Comparison of ENCODE assay signal across 18 mouse cellular contexts in genomic region chr13:55826796-55827678, GRCm38 (mm10). TPM values are rescaled to one million over a fixed set of nuclear protein-coding genes. Genes with fewer than 3 reads are reported as not detected.
DNase-seq lines count a peak whose midpoint lies in the region; ATAC-seq and TF ChIP-seq lines count a peak whose summit lies in the region.
"Had no signal": no experiment of that assay in that cellular context is flagged by ENCODE, and none has a peak within 500 bp of the region (broad histone marks: within the 10 kb centered on the region; RNA-seq: fewer than 3 reads in every experiment).

No protein-coding gene starts in this region.

- WGBS in heart, postnatal 0 days: 9% methylated on average over 13 of the region's 13 CpGs
- 4% methylated on average over 13 of the region's 13 CpGs for WGBS in heart, embryonic 11.5 days (ENCODE audit: insufficient replicate concordance)
- WGBS in embryonic facial prominence, embryonic 13.5 days: 8% methylated on average over 13 of the region's 13 CpGs
- 10% methylated on average over 13 of the region's 13 CpGs for WGBS in limb, embryonic 14.5 days

- no peak for ATAC-seq in heart, postnatal 0 days (ENCODE audit: insufficient read depth, low read depth)
- no peak for ATAC-seq in heart, embryonic 11.5 days (replicated peaks; ENCODE audit: insufficient number of reproducible peaks, low FRiP score, low TSS enrichment)
- ATAC-seq in embryonic facial prominence, embryonic 13.5 days (ENCODE audit: insufficient number of reproducible peaks, insufficient read depth, low FRiP score, low TSS enrichment, low read depth): no peak
- no peak for ATAC-seq in limb, embryonic 14.5 days (ENCODE audit: low FRiP score, low read depth)
- ATAC-seq: activated CD4-positive, CD25-positive, alpha-beta regulatory T cell, adult 4 months; forebrain, embryonic 16.5 days; inflammation-experienced regulatory T-cells, adult 6 months had no signal

- TF ChIP-seq CTCF in heart, postnatal 0 days (IDR thresholded peaks at IDR 0.05; ENCODE audit: low read depth): no peak

- no peak overlapping the region for H3K4me3 ChIP-seq in heart, postnatal 0 days (ENCODE audit: low read depth, low read length)
- no peak overlapping the region for H3K4me3 ChIP-seq in heart, embryonic 11.5 days (ENCODE audit: low read depth, low read length)
- peak overlapping the region; percentile 52 for H3K4me3 ChIP-seq in embryonic facial prominence, embryonic 13.5 days
- peak overlapping the region; percentile 67 for H3K4me3 ChIP-seq in limb, embryonic 14.5 days (replicated peaks; ENCODE audit: low read length)

- no peak for TF ChIP-seq EP300 in heart, postnatal 0 days (IDR thresholded peaks at IDR 0.05; ENCODE audit: low read depth)

- no peak overlapping the region for H3K9ac ChIP-seq in heart, postnatal 0 days (replicated peaks; ENCODE audit: low read depth, low read length)
- H3K9ac ChIP-seq in heart, embryonic 11.5 days (ENCODE audit: low read depth, low read length): no peak overlapping the region
- H3K9ac ChIP-seq in embryonic facial prominence, embryonic 13.5 days: peak overlapping the region; percentile 75
- peak overlapping the region; percentile 92 for H3K9ac ChIP-seq in limb, embryonic 14.5 days (ENCODE audit: low read depth, low read length, severe bottlenecking)

- no peaks in the 10 kb centered on the region for H3K36me3 ChIP-seq in heart, postnatal 0 days (replicated peaks; ENCODE audit: control insufficient read depth, insufficient read depth, low read length)
- no peaks in the 10 kb centered on the region for H3K36me3 ChIP-seq in heart, embryonic 11.5 days (ENCODE audit: control insufficient read depth, insufficient read depth, low read length)
- no peaks in the 10 kb centered on the region for H3K36me3 ChIP-seq in embryonic facial prominence, embryonic 13.5 days
- peaks cover 45% of the 10 kb centered on the region for H3K36me3 ChIP-seq in limb, embryonic 14.5 days (ENCODE audit: control insufficient read depth, insufficient read depth, low read length)

- no peaks in the 10 kb centered on the region for H3K9me3 ChIP-seq in heart, postnatal 0 days (replicated peaks; ENCODE audit: control insufficient read depth, low read length)
- H3K9me3 ChIP-seq in heart, embryonic 11.5 days (replicated peaks; ENCODE audit: control insufficient read depth, low read length): no peaks in the 10 kb centered on the region
- no peaks in the 10 kb centered on the region for H3K9me3 ChIP-seq in embryonic facial prominence, embryonic 13.5 days
- no peaks in the 10 kb centered on the region for H3K9me3 ChIP-seq in limb, embryonic 14.5 days (ENCODE audit: control insufficient read depth, low read length)

- peaks cover 4% of the 10 kb centered on the region; the same call in 1 of the 2 replicates for H3K4me1 ChIP-seq in heart, postnatal 0 days (ENCODE audit: control insufficient read depth, insufficient read depth)
- peaks cover 20% of the 10 kb centered on the region for H3K4me1 ChIP-seq in heart, embryonic 11.5 days (ENCODE audit: control insufficient read depth, insufficient read depth, low read length)
- H3K4me1 ChIP-seq in embryonic facial prominence, embryonic 13.5 days: peaks cover 44% of the 10 kb centered on the region
- H3K4me1 ChIP-seq in limb, embryonic 14.5 days (ENCODE audit: control insufficient read depth, insufficient read depth, low read length): peaks cover 37% of the 10 kb centered on the region

- DNase-seq in heart, postnatal 0 days (ENCODE audit: low spot score): peak; percentile 21
- peak; percentile 21 for DNase-seq in ES-CJ7 (ENCODE audit: low read depth, low spot score)
- no peak for DNase-seq in limb, embryonic 14.5 days (ENCODE audit: low spot score)
- DNase-seq in natural killer cell, adult 2 months (ENCODE audit: low spot score in 2 of 2): no peak
- DNase-seq in c-Kit-positive CD71-positive TER-119-positive erythroid progenitor cells, embryonic 14.5 days (ENCODE audit: low spot score): no peak
- no peak for DNase-seq in cerebellum, adult 8-10 months
- DNase-seq: cerebellum, adult 11-12 months; lung, adult 18-20 months; thymus, postnatal 14 days had no signal

- H3K4me2 ChIP-seq in heart, postnatal 0 days (ENCODE audit: low read depth, low read length): no peak overlapping the region
- no peak overlapping the region for H3K4me2 ChIP-seq in heart, embryonic 11.5 days
- H3K4me2 ChIP-seq in embryonic facial prominence, embryonic 13.5 days: peak overlapping the region; percentile 56
- H3K4me2 ChIP-seq in limb, embryonic 14.5 days (replicated peaks; ENCODE audit: low read depth, low read length, severe bottlenecking): peak overlapping the region; percentile 66

- H3K27me3 ChIP-seq in heart, postnatal 0 days (ENCODE audit: control insufficient read depth, insufficient read depth, low read length): peaks cover 96% of the 10 kb centered on the region
- peaks cover 89% of the 10 kb centered on the region for H3K27me3 ChIP-seq in heart, embryonic 11.5 days (ENCODE audit: control insufficient read depth, insufficient read depth, low read length)
- peaks cover 91% of the 10 kb centered on the region for H3K27me3 ChIP-seq in embryonic facial prominence, embryonic 13.5 days
- peaks cover 71% of the 10 kb centered on the region for H3K27me3 ChIP-seq in limb, embryonic 14.5 days (ENCODE audit: control insufficient read depth, insufficient read depth, low read length)

- H3K27ac ChIP-seq in heart, postnatal 0 days (ENCODE audit: low read depth): no peak overlapping the region
- H3K27ac ChIP-seq in heart, embryonic 11.5 days (ENCODE audit: low read depth, low read length): no peak overlapping the region
- peak overlapping the region; percentile 68 for H3K27ac ChIP-seq in embryonic facial prominence, embryonic 13.5 days
- peak overlapping the region; percentile 73 for H3K27ac ChIP-seq in limb, embryonic 14.5 days (replicated peaks; ENCODE audit: low read depth, low read length)

- no peak for TF ChIP-seq POLR2A in limb, embryonic 14.5 days (IDR thresholded peaks at IDR 0.05; ENCODE audit: borderline replicate concordance, extremely low read depth, insufficient read depth, insufficient read length)

RNA-seq across cellular contexts. Expression of gene Pitx1, which starts 9.0 kb away (rescaled TPM):
- total RNA-seq in heart, postnatal 0 days (2014; rRNA removed; ENCODE audit: low replicate concordance): 1.0 TPM in 1 of 2 replicates, not detected in the other
- not detected in 2 replicates for polyA plus RNA-seq in heart, postnatal 0 days (2015; fragmentation: Nextera tagmentation; extraction: Ambion mirVana)
- polyA plus RNA-seq in heart, embryonic 11.5 days (2014; fragmentation: Nextera tagmentation; extraction: Ambion mirVana): 0.51 and 1.2 TPM in 2 replicates
- polyA plus RNA-seq in embryonic facial prominence, embryonic 13.5 days (2015; fragmentation: Nextera tagmentation; extraction: Ambion mirVana): 27.7 and 62.7 TPM in 2 replicates
- polyA plus RNA-seq in limb, embryonic 14.5 days (2012; rRNA removed): 59.5 and 94.8 TPM in 2 replicates
- 63.1 and 84.6 TPM in 2 replicates for polyA plus RNA-seq in limb, embryonic 14.5 days (2014; fragmentation: Nextera tagmentation; extraction: Ambion mirVana)
- total RNA-seq: heart, postnatal 14 days; megakaryocyte-erythroid progenitor cell, adult 5-6 weeks had no signal
- polyA plus RNA-seq: activated CD4-positive, CD25-positive, alpha-beta regulatory T cell, adult 4 months; forebrain, embryonic 16.5 days; gonadal fat pad, adult 2 months; inflammation-experienced regulatory T-cells, adult 6 months had no signal

RNA-seq across cellular contexts. Expression of gene Catsper3, which starts 42.7 kb away (rescaled TPM):
- total RNA-seq in heart, postnatal 0 days (2014; rRNA removed; ENCODE audit: low replicate concordance): not detected in 2 replicates
- polyA plus RNA-seq in heart, postnatal 0 days (2015; fragmentation: Nextera tagmentation; extraction: Ambion mirVana): 0.08 and 0.11 TPM in 2 replicates
- 0.11 and 0.23 TPM in 2 replicates for polyA plus RNA-seq in heart, embryonic 11.5 days (2014; fragmentation: Nextera tagmentation; extraction: Ambion mirVana)
- polyA plus RNA-seq in embryonic facial prominence, embryonic 13.5 days (2015; fragmentation: Nextera tagmentation; extraction: Ambion mirVana): not detected in 2 replicates
- 0.18 TPM in 2 replicates for polyA plus RNA-seq in limb, embryonic 14.5 days (2012; rRNA removed)
- 0.15 TPM in 1 of 2 replicates, not detected in the other for polyA plus RNA-seq in limb, embryonic 14.5 days (2014; fragmentation: Nextera tagmentation; extraction: Ambion mirVana)
- total RNA-seq: megakaryocyte-erythroid progenitor cell, adult 5-6 weeks had no signal
- polyA plus RNA-seq: forebrain, embryonic 16.5 days; inflammation-experienced regulatory T-cells, adult 6 months; neural tube, embryonic 11.5 days had no signal

Comparison
In these comparisons a context has a peak if more than half of its experiments do, and no peak if none do; other contexts are left out.
1. DNase-seq: peak in heart, postnatal 0 days (single experiment) and ES-CJ7 (single experiment); none in limb, embryonic 14.5 days (single experiment), natural killer cell, adult 2 months (0 of 2), c-Kit-positive CD71-positive TER-119-positive erythroid progenitor cells, embryonic 14.5 days (single experiment) and cerebellum, adult 8-10 months (single experiment).
2. H3K27ac ChIP-seq: peak in embryonic facial prominence, embryonic 13.5 days (single experiment) and limb, embryonic 14.5 days (single experiment); none in heart, postnatal 0 days (single experiment) and heart, embryonic 11.5 days (single experiment).
3. H3K4me2 ChIP-seq: peak in embryonic facial prominence, embryonic 13.5 days (single experiment) and limb, embryonic 14.5 days (single experiment); none in heart, postnatal 0 days (single experiment) and heart, embryonic 11.5 days (single experiment).
4. H3K4me3 ChIP-seq: peak in embryonic facial prominence, embryonic 13.5 days (single experiment) and limb, embryonic 14.5 days (single experiment); none in heart, postnatal 0 days (single experiment) and heart, embryonic 11.5 days (single experiment).
5. H3K9ac ChIP-seq: peak in embryonic facial prominence, embryonic 13.5 days (single experiment) and limb, embryonic 14.5 days (single experiment); none in heart, postnatal 0 days (single experiment) and heart, embryonic 11.5 days (single experiment).
6. RNA of gene Pitx1, which starts 9.0 kb away (polyA plus RNA-seq): 59.5 to 94.8 TPM in limb, embryonic 14.5 days and 27.7 to 62.7 TPM in embryonic facial prominence, embryonic 13.5 days; 0.51 to 1.2 TPM in heart, embryonic 11.5 days and not detected in heart, postnatal 0 days; every median in the first group is over 10 times any median in the second.